Mouse (Mus musculus) ES-E14 (cell line): Measurements from ENCODE around the gene 9230112D13Rik.

ENCODE experiments used
- HCFC1 ChIP-seq: IDR thresholded peaks from 2 replicates; pipeline ENCODE4 v1.6.1; 2012; ENCODE audit warnings: low read length, inconsistent platforms, borderline replicate concordance; ENCODE audit not compliant: insufficient read depth
- ZC3H11A ChIP-seq: IDR thresholded peaks from 2 replicates; pipeline ENCODE4 v1.6.1; 2012; ENCODE audit warnings: low read depth, mild to moderate bottlenecking, inconsistent platforms, low read length, borderline replicate concordance

- TF ChIP-seq ZC3H11A: no peak
- no peak for TF ChIP-seq HCFC1
These were observed 13.7 kb downstream of the 9230112D13Rik start for GRCm38 (mm10) chr14:34508842-34509439.
